Mouse (Mus musculus): ENCODE results near the gene Arfgap3. TPM values are rescaled to one million over a fixed set of nuclear protein-coding genes. Genes with fewer than 3 reads are reported as not detected.
A peak's percentile ranks its signal among the peaks of the same experiment; 100 is the strongest.

Gene Arfgap3
- polyA plus RNA-seq, 1 experiment from 2014 or later = 35.3 TPM

- Histone ChIP-seq H3K9me3 (no peaks in the 10 kb centered on the region), H3K4me2 (no peak overlapping the region), H3K27ac (no peak overlapping the region), H3K9ac (no peak overlapping the region), H3K27me3 (peaks cover 3% of the 10 kb centered on the region), H3K4me1 (no peaks in the 10 kb centered on the region), H3K36me3 (replicated peaks) (no peaks in the 10 kb centered on the region), H3K4me3 (replicated peaks) (no peak overlapping the region)
- no peak for ATAC-seq (ENCODE audit: low FRiP score)
- 66% methylated on average over 13 of the region's 13 CpGs for WGBS
Measured at GRCm38 (mm10) chr15:83257906-83258305, 92.1 kb downstream of the Arfgap3 start.

- WGBS = 85% methylated on average over 4 of the region's 4 CpGs
- Histone ChIP-seq H3K27me3 (peaks cover 17% of the 10 kb centered on the region), H3K27ac (no peak overlapping the region), H3K4me3 (replicated peaks) (no peak overlapping the region), H3K4me1 (peaks cover 3% of the 10 kb centered on the region), H3K9ac (no peak overlapping the region), H3K9me3 (no peaks in the 10 kb centered on the region), H3K36me3 (replicated peaks) (no peaks in the 10 kb centered on the region), H3K4me2 (no peak overlapping the region)
- ATAC-seq (ENCODE audit: low FRiP score) = no peak
Measured at GRCm38 (mm10) chr15:83256491-83256890, 93.6 kb downstream of the Arfgap3 start.

GRCm38 (mm10) chr15:83255944-83256343 lies 94.1 kb downstream of the Arfgap3 start:
- Histone ChIP-seq H3K4me2 (no peak overlapping the region), H3K36me3 (replicated peaks) (no peaks in the 10 kb centered on the region), H3K9me3 (no peaks in the 10 kb centered on the region), H3K4me1 (peaks cover 8% of the 10 kb centered on the region), H3K9ac (no peak overlapping the region), H3K27me3 (peaks cover 22% of the 10 kb centered on the region), H3K27ac (no peak overlapping the region), H3K4me3 (replicated peaks) (no peak overlapping the region)
- no peak for ATAC-seq (ENCODE audit: low FRiP score)
- 87% methylated on average over 7 of the region's 7 CpGs for WGBS

DNA sequence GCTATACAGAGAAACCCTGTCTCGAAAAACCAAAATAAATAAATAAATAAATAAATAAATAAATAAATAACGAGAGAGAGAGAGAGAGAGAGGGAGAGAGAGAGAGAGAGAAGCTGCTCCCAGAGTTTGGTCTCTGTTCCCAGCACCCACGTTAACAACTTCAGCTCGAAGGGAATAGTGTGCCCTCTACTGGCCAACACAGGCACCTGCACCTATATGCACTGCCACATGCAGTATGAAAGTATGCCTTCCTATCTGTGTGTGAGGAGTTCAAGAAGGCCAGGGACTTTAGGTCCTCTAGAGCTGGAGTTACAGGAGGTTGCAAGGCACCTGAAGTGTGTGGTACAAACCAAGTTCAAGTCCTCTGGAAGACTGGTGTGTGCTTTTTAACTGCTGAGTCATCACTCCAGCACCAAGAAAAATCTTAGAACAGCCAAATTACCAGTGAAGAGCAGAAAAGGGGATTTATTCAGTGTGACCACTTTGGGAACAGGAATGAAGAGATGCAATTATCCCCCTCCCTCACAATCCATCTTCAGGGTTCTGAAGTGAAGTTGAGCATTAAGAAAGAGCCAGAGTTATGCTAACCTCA lies 94.8 kb downstream of the Arfgap3 start:
- Histone ChIP-seq H3K9me3 (no peaks in the 10 kb centered on the region), H3K9ac (no peak overlapping the region)

GRCm38 (mm10) chr15:83254372-83255070 lies 95.5 kb downstream of the Arfgap3 start:
- Histone ChIP-seq H3K4me2 (no peak overlapping the region), H3K27ac (no peak overlapping the region), H3K27me3 (peaks cover 36% of the 10 kb centered on the region), H3K9me3 (no peaks in the 10 kb centered on the region), H3K4me1 (peaks cover 14% of the 10 kb centered on the region), H3K36me3 (replicated peaks) (no peaks in the 10 kb centered on the region), H3K9ac (no peak overlapping the region), H3K4me3 (replicated peaks) (no peak overlapping the region)
- WGBS = 82% methylated on average over 10 of the region's 10 CpGs
- ATAC-seq (ENCODE audit: low FRiP score) = no peak

More for the DNA sequence above, 94.8 kb downstream of the Arfgap3 start:
- Histone ChIP-seq H3K27me3 (peaks cover 29% of the 10 kb centered on the region), H3K4me3 (replicated peaks) (no peak overlapping the region), H3K4me2 (no peak overlapping the region), H3K36me3 (replicated peaks) (no peaks in the 10 kb centered on the region), H3K27ac (no peak overlapping the region), H3K4me1 (peaks cover 14% of the 10 kb centered on the region)
- 93% methylated on average over 4 of the region's 4 CpGs for WGBS
- no peak for ATAC-seq (ENCODE audit: low FRiP score)

DNA sequence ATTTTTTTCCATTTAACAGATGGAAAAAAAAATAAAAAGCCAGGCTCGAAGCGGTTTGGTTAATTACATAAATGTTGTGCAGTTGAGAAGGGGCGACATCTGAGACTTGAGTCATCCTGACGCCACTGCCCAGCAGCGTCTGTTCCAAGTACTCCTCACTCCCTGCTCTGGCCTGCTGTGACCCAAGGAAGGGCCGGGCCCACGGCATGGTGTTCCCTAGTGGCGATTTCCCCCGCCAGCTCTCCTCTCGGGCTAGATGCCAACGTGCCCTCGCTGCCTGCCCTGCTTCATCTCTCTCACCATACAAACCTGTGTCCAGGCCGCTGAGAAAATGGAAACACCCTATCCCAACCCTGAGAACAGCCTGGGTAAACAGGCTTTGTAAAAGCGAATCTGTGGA lies 98.0 kb downstream of the Arfgap3 start:
- WGBS = 82% methylated on average over 14 of the region's 14 CpGs
- Histone ChIP-seq H3K9ac (no peak overlapping the region), H3K27me3 (peaks cover 37% of the 10 kb centered on the region), H3K9me3 (no peaks in the 10 kb centered on the region), H3K4me1 (peaks cover 14% of the 10 kb centered on the region), H3K4me3 (replicated peaks) (no peak overlapping the region), H3K36me3 (replicated peaks) (no peaks in the 10 kb centered on the region), H3K4me2 (peak overlapping the region; percentile 81; the same call in 1 of the 2 replicates), H3K27ac (no peak overlapping the region)
- ATAC-seq (ENCODE audit: low FRiP score) = no peak

DNA sequence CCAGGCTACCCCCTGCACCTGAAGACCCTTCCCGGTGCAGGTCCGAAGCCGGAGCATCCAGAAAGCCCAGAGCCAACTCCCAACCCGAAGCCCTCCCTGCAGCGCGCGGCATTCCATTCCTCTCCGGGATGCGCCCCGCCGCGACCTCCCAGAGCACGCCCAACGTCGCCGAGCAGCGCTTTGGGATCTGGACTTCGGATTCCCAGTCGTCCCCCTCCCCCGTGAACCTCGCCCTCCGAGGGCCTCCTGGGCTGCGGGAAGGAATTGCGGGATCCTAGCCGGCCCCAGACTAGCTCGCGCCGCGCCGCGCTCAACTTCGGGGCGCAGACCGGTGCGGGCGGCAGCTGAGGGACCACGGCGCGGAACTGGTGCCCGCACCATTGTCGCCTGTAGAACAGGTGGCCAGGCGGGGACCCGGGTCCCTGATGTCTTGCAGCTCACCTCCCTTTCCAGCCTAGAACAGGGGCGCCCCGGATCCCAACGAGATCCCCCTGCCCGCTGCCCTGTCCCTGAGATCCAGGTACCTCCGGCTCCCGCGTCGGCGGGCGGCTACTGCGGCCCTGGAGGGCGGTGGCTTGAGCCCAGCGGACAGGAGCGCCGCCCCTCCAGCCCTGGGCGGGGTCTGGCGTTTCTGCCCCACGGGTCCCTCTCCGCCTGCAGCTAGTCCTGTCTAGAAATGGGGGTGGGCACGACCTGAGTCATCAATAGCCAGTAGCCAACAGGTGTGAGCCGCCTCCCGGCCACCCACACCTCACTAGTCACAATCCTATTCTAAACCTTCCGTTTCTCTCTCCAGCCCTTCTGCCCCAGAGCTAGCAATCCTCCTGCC lies 98.7 kb downstream of the Arfgap3 start, which contains the start of gene A4galt:
A4galt (minus strand) TSS at position 599 of the 829 bp plus-strand sequence.
- H3K36me3 ChIP-seq (replicated peaks) = no peaks in the 10 kb centered on the region
- H3K4me3 ChIP-seq (replicated peaks) = peak within 1 kb of the TSS; percentile 45
- ATAC-seq (ENCODE audit: low FRiP score) = no peak
- H3K27ac ChIP-seq = no peak within 1 kb of the TSS
- peaks cover 14% of the 10 kb centered on the region for H3K4me1 ChIP-seq
- no peaks in the 10 kb centered on the region for H3K9me3 ChIP-seq
- WGBS = 2% methylated on average over 64 of the region's 66 CpGs
- H3K9ac ChIP-seq = peak within 1 kb of the TSS; percentile 53
- peaks cover 37% of the 10 kb centered on the region for H3K27me3 ChIP-seq
- peak within 1 kb of the TSS; percentile 81 for H3K4me2 ChIP-seq

DNA sequence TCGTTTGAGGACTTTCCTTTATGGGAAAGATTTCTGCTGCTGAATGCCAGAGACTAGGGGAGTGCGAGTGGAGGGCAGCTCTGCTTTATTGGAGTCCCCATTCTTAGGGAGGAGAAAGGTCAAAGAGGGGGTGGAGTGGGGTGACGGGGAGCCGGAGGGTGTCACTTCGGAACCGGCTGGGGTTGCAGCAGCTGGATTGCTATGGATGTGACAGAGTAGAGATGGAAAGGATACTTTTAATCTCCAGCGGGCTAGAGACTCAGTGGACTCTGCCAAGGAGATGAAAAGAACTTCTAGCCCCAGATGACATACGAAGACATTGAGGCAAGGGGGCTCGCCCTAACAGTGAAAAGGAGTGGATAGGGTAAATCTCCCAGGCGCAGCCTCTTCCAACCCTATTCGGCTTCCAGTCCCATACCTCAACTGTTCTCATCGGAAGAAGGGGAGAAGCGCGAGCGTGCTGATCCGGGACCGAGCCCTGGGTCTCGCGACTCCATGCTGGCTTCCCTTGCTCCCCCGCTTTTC lies 99.3 kb downstream of the Arfgap3 start:
- ATAC-seq (ENCODE audit: low FRiP score) = no peak
- Histone ChIP-seq H3K4me1 (peaks cover 14% of the 10 kb centered on the region), H3K9me3 (no peaks in the 10 kb centered on the region), H3K4me2 (peak overlapping the region; percentile 81), H3K27me3 (peaks cover 37% of the 10 kb centered on the region), H3K27ac (no peak overlapping the region), H3K36me3 (replicated peaks) (no peaks in the 10 kb centered on the region), H3K4me3 (replicated peaks) (peak overlapping the region; percentile 45), H3K9ac (peak overlapping the region; percentile 53)
- WGBS = 1% methylated on average over 20 of the region's 20 CpGs

Other genes with a start within 250 kb of the Arfgap3 start
- gene Rrp7a, start 227.4 kb downstream of the Arfgap3 start, polyA plus RNA-seq (2016; fragmentation: Nextera tagmentation; extraction: Ambion mirVana) = 64.8 and 65.9 TPM in 2 replicates
- gene Poldip3, start 200.9 kb downstream of the Arfgap3 start, polyA plus RNA-seq (2016; fragmentation: Nextera tagmentation; extraction: Ambion mirVana) = 173 and 177 TPM in 2 replicates
- 125 and 140 TPM in 2 replicates for gene Cyb5r3, start 177.7 kb downstream of the Arfgap3 start, polyA plus RNA-seq (2016; fragmentation: Nextera tagmentation; extraction: Ambion mirVana)
- gene A4galt, start 98.5 kb downstream of the Arfgap3 start, polyA plus RNA-seq (2016; fragmentation: Nextera tagmentation; extraction: Ambion mirVana) = 1.3 and 1.4 TPM in 2 replicates
- gene Pacsin2, start 114.4 kb upstream of the Arfgap3 start, polyA plus RNA-seq (2016; fragmentation: Nextera tagmentation; extraction: Ambion mirVana) = 37.0 and 40.7 TPM in 2 replicates
- gene Ttll1, start 160.6 kb upstream of the Arfgap3 start, polyA plus RNA-seq (2016; fragmentation: Nextera tagmentation; extraction: Ambion mirVana) = 57.0 and 62.4 TPM in 2 replicates
- gene Bik, start 176.6 kb upstream of the Arfgap3 start, polyA plus RNA-seq (2016; fragmentation: Nextera tagmentation; extraction: Ambion mirVana) = 1.4 and 1.7 TPM in 2 replicates
- 15.5 and 16.3 TPM in 2 replicates for gene Tspo, start 213.3 kb upstream of the Arfgap3 start, polyA plus RNA-seq (2016; fragmentation: Nextera tagmentation; extraction: Ambion mirVana)
- gene Mcat, start 213.5 kb upstream of the Arfgap3 start, polyA plus RNA-seq (2016; fragmentation: Nextera tagmentation; extraction: Ambion mirVana) = 37.4 and 38.8 TPM in 2 replicates
- gene Ttll12, start 244.9 kb upstream of the Arfgap3 start, polyA plus RNA-seq (2016; fragmentation: Nextera tagmentation; extraction: Ambion mirVana) = 45.9 and 49.9 TPM in 2 replicates

All from forebrain, embryonic 12.5 days (tissue).